Mouse (Mus musculus) testis, postnatal 10 days (tissue): ENCODE results near the gene Aco2.
A peak's percentile ranks its signal among the peaks of the same experiment; 100 is the strongest.
"Not testable (repeated sequence)": the region's sequence is repeated elsewhere in the genome, so short reads cannot be mapped to it uniquely, and the experiment has no call there.

Experiments
- DNase-seq: peaks from one replicate; pipeline ENCODE4 v3.0.0; 2021; ENCODE audit warnings: low spot score

Gene Aco2

GRCm38 (mm10) chr15:81879531-81880401 lies 7.7 kb downstream of the Aco2 start:
- no peak for DNase-seq

DNA sequence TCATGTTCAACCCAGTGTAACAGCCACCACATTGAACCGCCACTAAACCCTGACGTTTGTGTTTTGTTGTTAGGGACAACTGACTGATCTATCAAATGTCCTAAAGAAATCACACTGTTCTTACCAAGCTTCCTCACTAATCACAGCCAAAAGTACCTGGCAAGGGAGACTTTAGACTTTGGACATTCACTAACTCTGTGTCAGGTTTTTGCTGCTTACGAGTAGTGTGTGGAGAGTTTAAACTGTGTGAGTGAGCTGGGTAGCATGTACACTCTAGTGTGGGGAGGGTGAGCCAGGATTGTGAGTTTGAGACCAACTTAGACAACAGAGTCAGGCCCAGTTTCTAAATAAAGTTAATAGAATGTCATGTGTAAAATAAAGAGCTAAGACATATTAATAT lies 10.2 kb downstream of the Aco2 start:
- DNase-seq: no peak

GRCm38 (mm10) chr15:81885418-81885934 lies 13.4 kb downstream of the Aco2 start:
- no peak for DNase-seq

DNA sequence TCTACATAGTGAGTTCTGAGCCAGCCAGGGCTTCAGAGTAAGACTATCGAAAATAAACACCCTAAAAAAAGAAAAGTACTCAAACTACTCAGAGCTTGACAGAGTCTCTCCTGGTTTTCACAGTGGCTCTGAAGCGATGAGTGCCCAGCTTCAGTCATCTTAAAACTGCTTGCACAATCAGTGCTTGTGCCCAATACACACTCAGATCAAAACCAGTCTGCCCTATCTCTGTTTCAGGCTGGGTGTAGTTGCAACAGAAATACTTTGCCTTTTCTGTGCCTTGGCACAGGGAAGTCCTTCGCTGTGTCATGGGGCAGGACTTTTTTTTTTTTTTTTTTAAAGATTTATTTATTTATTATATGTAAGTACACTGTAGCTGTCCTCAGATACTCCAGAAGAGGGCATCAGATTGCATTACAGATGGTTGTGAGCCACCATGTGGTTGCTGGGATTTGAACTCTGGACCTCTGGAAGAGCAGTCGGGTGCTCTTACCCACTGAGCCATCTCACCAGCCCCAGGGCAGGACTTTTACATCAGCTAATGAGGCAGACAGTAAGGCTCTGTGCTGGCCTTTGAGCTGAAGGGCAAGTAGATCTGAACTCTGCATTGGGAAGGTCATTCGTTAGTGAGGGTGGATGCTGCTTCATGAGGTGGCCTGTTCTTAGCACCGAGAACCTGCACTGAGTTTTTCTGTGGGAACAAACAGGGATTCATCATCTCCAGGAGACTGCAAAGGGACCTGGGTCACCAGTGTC lies 14.9 kb downstream of the Aco2 start:
- DNase-seq: no peak

GRCm38 (mm10) chr15:81889175-81889574 lies 17.1 kb downstream of the Aco2 start:
- DNase-seq: no peak

GRCm38 (mm10) chr15:81891140-81891802 lies 19.2 kb downstream of the Aco2 start:
- no peak for DNase-seq

DNA sequence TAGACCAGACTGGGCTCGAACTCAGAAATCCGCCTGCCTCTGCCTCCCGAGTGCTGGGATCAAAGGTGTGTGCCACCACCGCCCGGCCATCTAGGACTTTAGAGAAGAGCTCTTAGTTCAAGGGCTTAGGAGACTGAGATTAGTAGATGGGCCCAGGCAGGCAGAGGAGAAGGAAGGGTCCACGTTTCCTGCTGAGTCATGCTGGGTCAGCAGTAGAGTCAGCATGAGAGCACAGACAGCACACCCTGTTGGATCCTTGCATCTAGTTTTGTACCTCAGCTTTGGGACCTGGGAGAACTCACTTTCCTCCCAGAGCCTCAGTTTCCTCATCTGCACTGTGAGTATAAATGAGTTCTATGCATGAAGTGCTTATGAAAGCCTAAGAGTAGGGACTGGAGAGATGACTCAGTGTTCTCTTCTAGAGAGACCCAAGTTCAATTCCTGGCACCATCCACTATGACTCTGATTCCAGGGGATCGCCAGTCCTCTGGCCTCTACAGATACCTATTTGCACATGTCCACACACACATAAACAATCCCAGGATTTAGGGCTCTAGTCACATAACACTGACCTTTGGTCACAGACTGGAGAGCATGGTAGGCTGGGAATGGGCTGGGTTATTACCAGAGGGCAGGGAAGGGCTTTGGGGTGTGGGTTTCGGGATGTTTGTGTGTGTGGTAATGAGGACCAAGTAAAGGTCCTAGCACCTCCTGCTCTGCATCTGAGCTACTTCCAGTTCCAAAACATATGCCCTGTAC lies 19.9 kb downstream of the Aco2 start:
- DNase-seq: no peak

GRCm38 (mm10) chr15:81894002-81894401 lies 21.9 kb downstream of the Aco2 start:
- DNase-seq: no peak

- no peak for DNase-seq
These were observed 24.3 kb downstream of the Aco2 start for GRCm38 (mm10) chr15:81896407-81896806.

GRCm38 (mm10) chr15:81897607-81898285 lies 25.6 kb downstream of the Aco2 start:
- DNase-seq: no peak

DNA sequence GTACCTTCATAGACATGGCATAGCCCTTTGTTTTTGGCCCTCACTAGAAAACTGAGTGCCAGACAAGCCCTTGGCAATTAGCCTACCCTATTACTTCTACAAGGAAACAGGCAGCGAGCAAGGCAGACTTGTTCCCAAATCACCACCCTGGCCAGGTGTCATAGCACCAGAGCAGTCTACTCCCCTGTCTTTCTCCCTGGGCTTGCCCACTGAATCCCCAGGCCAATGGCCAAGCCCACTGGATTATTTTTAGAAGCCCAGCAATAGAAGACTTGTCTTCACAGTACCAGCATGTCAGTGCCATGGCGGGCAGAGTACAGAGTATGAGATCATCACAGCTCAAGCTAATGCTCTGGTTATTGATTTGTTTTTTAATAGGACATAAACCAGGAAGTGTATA lies 26.6 kb downstream of the Aco2 start:
- no peak for DNase-seq

GRCm38 (mm10) chr15:81904939-81905338 lies 32.8 kb downstream of the Aco2 start:
- DNase-seq: peak; percentile 91

GRCm38 (mm10) chr15:81907953-81908352 lies 35.8 kb downstream of the Aco2 start:
- DNase-seq: no peak

DNA sequence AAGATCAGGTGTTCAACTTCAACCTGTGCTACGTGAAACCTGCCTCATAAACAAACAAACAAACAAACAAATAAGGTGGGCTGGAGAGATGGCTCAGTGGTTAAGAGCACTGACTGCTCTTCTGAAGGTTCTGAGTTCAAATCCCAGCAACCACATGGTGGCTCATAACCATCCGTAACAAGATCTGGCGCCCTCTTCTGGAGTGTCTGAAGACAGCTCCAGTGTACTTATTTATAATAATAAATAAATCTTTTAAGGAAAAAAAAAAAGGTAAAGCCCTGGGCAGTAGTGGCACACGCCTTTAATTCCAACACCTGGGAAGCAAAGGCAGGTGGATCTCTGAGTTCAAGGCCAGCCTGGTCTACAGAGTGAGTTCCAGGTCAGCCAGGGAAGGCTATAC lies 36.7 kb downstream of the Aco2 start:
- DNase-seq: not testable (repeated sequence)

DNA sequence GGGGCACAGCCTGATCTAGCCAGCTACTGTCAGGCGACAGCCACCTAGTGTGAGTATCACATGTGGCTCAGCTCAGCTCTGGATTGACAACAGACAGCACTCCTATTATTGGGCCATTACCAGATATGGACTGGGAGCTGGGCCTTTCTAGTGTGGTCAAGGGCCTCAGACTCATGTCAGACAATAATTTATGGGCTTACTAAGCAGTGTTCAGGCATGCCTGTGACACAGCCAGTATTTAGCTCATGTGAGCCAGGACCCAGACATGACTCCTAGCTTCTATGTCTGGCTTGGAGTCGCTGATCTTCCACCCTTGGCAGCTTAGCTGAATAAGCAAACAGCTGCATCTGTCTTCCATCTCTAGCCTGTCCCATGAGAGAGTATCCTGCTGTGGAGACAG lies 40.4 kb downstream of the Aco2 start:
- DNase-seq: no peak

DNA sequence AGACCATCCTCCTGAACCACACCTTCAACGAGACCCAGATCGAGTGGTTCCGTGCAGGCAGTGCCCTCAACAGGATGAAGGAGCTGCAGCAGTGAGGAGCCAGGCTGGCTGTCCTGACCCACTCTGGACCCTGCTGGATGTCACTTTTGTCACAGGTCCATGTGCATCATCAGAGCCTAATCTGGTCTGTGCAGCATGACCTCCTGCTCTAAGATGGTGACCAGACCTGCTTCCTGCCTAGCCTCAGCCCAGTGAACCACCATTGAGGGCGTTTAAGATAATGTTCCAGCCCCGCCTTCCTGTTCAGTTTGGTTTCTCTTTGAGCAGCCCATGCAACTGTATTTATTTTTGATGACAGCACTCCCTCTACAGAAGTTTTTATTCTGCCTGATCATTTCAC lies 42.6 kb downstream of the Aco2 start:
- DNase-seq: no peak

GRCm38 (mm10) chr15:81915663-81916062 lies 43.6 kb downstream of the Aco2 start:
- DNase-seq: no peak

DNA sequence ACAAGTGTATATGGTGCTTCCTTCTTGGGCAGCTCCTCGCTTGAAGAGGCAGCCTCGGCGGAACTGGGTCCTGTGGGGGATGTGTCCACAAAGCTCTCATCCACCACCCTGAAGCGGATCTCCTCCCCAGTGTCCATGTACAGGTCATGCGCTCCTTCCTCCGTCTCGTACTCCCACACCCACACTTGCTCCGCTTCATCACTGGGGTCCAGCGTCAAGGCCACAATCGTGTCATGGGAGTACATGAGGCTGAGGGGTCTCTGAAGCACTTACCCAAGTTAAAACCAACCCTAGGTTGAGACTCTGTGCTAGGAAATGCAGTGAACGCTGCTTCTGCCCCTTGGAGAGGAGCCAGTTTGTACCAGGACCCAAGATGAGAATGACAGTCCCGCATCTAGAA lies 45.1 kb downstream of the Aco2 start:
- no peak for DNase-seq

DNA sequence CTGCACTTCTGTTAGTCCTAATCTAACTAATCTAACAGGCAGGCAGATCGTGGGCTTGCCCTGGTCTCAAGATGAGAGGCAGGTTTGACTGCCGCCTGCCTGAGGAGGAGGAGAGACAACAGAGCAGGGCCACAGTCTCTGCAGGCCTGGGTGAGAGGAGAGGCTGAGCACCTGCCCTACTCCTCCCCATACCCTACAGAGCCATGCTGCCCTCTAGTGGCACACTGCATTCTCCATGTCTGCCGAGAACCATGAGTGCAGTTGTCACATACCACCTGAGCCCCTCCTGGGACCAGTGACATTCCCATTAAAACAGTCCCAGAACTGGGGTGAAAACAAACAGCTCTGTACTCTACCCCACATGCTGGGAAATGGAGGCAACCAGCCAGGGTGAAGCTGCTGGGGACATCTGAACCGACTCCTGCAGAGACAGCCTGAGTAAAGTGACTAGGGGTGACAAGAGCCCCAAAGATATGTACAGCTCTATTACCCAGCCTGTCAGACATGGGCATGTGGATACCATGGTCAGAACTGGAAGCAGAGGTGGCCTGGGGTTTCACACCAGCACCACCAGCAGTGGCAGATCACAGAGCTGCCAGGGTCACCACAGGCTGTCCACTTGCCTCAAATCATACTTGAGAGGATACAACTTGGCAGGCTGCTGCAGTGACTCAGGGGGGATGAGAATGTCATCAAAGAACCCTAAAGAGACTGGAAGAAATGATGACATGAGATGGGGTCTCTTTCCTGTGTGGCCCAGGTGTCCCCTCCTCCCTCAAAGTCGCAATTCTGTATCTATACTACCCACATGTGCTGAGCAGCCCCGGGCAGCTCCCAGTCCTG lies 45.7 kb downstream of the Aco2 start:
- peak; percentile 85 for DNase-seq

- no peak for DNase-seq
These were observed 47.0 kb downstream of the Aco2 start for GRCm38 (mm10) chr15:81919062-81919461.
